Mouse (Mus musculus): ENCODE measurements at regions not wholly inside any gene's neighbourhood (a gene's known extent, or its start where the extent isn't known, plus 50 kb on each side); places are given as distances from the start of the nearest gene placed in this dataset.
A peak's percentile ranks its signal among the peaks of the same experiment; 100 is the strongest.

DNA sequence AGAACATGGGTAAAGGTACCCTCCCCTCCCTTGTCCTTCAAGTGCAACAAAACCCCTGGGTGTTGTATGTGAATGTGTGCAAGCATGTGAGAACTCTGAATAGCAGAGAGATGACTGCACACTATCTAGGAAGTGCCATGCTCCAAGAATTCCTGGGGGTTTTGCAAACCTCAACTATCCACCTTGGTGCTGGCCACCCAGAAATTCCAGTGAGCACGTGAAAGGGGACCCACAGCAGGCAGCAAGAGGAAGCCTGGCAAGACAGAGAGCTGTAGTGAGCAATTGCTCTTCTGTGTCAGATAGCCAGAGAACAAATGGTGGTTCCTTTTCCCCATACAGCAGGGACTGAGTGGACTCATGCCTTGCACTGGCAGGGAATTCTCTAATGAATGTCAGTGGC, 90.1 kb downstream of the Cops8 start:
- in situ Hi-C loops (cut with MboI; ENCODE audit: low pct_unique_long_range_greater_than_20kb) = no loop called here
- POLR2A ChIA-PET = no interaction called here
- TF ChIP-seq CTCF (IDR thresholded peaks at IDR 0.05) = no peak

DNA sequence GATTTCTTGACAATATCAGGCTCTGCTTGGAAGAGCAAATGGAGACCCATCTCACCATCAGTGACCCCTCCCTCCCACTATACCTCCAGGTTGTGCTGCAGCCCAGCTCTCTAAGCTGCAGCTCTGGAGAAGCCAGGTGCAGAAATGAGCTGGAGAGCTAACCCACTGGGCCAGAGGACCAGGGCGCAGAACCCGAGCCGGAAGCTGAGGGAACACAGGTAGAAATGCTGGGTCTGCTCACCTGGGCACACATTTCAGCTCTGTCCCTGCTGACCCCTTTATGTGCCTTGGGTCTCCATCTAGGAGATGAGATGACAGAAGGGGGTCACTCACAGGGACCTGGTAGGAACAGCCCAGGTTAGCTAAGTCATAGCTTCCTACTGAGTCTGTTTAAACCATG, 92.0 kb downstream of the Cops8 start:
- no peak for TF ChIP-seq CTCF (IDR thresholded peaks at IDR 0.05)
- H3K27me3 ChIP-seq = no peaks in the 10 kb centered on the region
- POLR2A ChIA-PET = no interaction called here
- no peak for ATAC-seq
- in situ Hi-C loops (cut with MboI; ENCODE audit: low pct_unique_long_range_greater_than_20kb) = no loop called here
- DNase-seq (ENCODE audit: low read depth, low spot score) = no peak
- CTCF ChIA-PET = no interaction called here

More for the DNA sequence above, 90.1 kb downstream of the Cops8 start:
- H3K27me3 ChIP-seq = no peaks in the 10 kb centered on the region
- peak; percentile 54 for ATAC-seq
- CTCF ChIA-PET = no interaction called here
- no peak for DNase-seq (ENCODE audit: low read depth, low spot score)

DNA sequence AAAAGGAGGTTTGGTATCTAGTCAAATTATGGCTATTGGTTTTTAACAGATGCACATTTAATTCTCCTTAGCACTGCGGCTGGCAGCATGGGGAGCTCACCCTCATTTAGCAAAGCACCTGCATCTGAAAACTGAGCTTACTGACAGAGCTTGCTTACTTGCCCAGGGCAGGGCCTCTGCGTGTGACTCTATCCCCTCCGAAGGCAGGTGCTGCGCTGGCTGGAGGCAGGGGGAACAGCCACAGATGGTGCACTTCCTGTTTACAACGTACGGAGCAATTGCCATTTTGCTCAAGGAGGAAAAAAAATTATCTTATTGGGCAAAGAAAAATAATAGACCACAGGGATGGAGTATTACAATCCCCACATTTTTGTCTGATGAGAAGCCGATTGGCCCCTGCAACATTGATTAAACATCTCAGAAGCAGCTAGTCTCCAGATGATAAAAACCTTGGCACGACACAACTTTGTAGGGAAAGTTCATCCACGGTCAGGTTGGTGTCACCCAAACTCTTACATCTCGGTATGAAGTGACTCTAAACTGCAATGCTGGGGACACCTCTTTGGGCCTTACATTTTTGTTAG, 92.5 kb downstream of the Cops8 start:
- in situ Hi-C loops (cut with MboI; ENCODE audit: low pct_unique_long_range_greater_than_20kb) = no loop called here
- no peaks in the 10 kb centered on the region for H3K27me3 ChIP-seq
- POLR2A ChIA-PET = no interaction called here
- DNase-seq (ENCODE audit: low read depth, low spot score) (no peak), ATAC-seq (no peak)
- CTCF ChIA-PET = interaction anchor here (1.2 kb wide), 1 partner anchor 41 kb away, joined by 3 read pairs; no protein-coding TSS in a partner anchor
- TF ChIP-seq CTCF (IDR thresholded peaks at IDR 0.05) = no peak

DNA sequence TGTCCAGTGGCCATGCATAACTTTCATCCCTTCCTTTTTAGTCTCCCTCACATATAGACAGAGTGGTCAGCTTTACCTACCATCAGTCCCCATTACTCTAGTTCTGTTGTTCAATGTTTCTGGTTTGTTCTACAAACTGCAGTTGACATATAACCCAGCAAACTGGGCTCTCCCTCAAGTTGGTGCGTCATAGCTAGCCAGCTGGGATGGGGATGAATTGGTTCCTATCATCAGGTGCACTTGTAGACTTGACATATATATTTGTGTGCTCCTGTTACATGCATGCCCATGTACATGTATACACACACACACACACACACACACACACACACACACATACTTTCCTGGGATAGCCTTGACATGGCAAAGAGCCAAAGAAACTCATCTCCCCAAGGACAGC, 93.2 kb downstream of the Cops8 start:
- in situ Hi-C loops (cut with MboI; ENCODE audit: low pct_unique_long_range_greater_than_20kb) = no loop called here
- no peak for DNase-seq (ENCODE audit: low read depth, low spot score)
- ChIA-PET POLR2A (no interaction called here), CTCF (interaction anchor here (1.2 kb wide), 1 partner anchor 42 kb away, joined by 3 read pairs; no protein-coding TSS in a partner anchor)
- no peak for TF ChIP-seq CTCF (IDR thresholded peaks at IDR 0.05)
- no peaks in the 10 kb centered on the region for H3K27me3 ChIP-seq
- no peak for ATAC-seq

DNA sequence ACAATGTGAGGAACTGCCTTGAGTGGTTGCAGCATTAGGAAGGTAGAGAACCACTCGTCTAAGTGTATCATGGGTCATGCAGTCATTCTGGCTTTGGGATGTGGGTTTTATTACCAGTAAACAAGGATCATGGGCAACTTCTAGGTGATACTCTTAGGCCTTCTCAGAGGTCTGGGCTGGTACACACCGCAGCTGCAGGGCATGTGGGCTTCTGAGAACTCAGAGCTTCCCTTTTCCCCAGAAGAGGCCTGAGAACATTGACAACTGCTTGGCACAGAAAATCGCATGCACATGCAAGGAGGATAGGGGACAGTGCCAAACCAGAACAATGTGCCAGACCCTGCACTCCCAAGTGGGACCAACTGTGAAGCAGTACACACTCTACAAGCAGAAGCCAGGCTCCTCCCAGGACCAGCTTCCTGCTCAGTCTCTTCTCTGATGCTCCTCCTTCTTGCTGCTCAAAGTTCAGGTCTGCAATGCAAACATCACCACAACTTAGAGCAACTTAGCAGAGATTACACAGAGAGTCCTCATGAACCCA, 94.3 kb downstream of the Cops8 start:
- no peak for ATAC-seq
- no peaks in the 10 kb centered on the region for H3K27me3 ChIP-seq
- ChIA-PET POLR2A (no interaction called here), CTCF (no interaction called here)
- no peak for DNase-seq (ENCODE audit: low read depth, low spot score)
- in situ Hi-C loops (cut with MboI; ENCODE audit: low pct_unique_long_range_greater_than_20kb) = no loop called here
- TF ChIP-seq CTCF (IDR thresholded peaks at IDR 0.05) = no peak

DNA sequence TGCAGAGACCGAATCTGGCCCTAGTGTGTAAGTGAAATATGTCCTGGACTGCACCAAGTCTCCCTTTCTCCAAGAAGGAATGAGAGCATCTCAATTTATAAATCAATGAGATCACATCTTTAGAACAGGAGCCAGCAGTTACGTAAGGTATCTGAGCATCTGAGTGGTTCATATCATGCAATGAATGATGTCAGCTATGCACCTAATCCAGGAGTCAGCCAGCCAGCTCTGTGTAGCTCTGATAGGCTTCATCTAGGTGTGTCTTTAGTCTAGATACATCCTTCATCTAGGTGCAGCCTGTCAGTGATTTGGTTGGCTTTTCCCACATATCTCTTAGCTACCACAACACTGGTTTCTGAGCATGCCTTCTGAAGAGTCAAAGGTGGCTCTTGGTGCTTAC, 95.8 kb downstream of the Cops8 start:
- CTCF ChIA-PET = no interaction called here
- in situ Hi-C loops (cut with MboI; ENCODE audit: low pct_unique_long_range_greater_than_20kb) = no loop called here
- TF ChIP-seq CTCF (IDR thresholded peaks at IDR 0.05) = no peak
- POLR2A ChIA-PET = no interaction called here
- no peak for DNase-seq (ENCODE audit: low read depth, low spot score)
- no peaks in the 10 kb centered on the region for H3K27me3 ChIP-seq
- ATAC-seq = no peak

DNA sequence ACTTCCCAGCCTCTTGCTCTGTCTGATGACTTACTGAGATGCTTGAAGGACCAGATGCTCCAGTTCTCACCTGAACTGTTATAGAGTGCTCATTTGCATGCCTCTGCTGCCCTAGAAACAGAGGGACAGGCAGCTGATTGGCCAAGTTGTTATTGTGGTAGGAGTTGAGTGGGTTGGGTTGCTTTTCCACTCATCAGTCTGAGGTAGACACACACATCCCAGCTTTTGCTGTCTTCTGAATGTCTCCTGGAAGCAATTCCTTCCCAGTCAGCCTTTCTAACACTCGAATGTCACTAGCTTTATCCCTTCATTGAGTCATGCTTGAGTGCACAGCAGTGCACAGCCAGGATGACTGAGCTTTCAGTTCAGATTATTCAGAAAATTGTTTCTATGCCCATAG, 99.0 kb downstream of the Cops8 start:
- TF ChIP-seq CTCF (IDR thresholded peaks at IDR 0.05) = no peak
- CTCF ChIA-PET = no interaction called here
- in situ Hi-C loops (cut with MboI; ENCODE audit: low pct_unique_long_range_greater_than_20kb) = no loop called here
- no peak for DNase-seq (ENCODE audit: low read depth, low spot score)
- POLR2A ChIA-PET = no interaction called here
- H3K27me3 ChIP-seq = no peaks in the 10 kb centered on the region
- no peak for ATAC-seq

DNA sequence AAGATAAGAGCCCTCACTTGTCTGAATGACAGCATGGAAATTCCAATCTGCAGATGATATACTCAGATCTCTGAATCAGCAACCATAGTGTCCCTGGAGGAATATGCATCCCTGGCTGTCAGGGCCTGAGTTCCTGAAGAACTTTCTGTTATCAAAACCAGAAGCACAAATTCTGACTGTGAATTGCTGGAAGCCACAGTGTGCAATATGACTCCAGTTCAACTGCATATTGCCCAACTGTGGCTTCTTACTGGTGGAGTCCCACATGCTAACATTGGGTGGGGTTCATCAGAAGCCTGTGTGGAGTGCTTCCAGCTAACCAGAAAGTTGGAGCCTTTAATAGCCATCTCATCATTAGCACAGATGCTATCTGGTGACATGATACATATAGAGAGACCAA, 103.6 kb downstream of the Cops8 start:
- ATAC-seq (no peak), DNase-seq (ENCODE audit: low read depth, low spot score) (no peak)
- TF ChIP-seq CTCF (IDR thresholded peaks at IDR 0.05) = no peak
- peaks cover 12% of the 10 kb centered on the region for H3K27me3 ChIP-seq
- in situ Hi-C loops (cut with MboI; ENCODE audit: low pct_unique_long_range_greater_than_20kb) = no loop called here
- POLR2A ChIA-PET = no interaction called here
- CTCF ChIA-PET = interaction anchor here (1.0 to 1.4 kb wide), 3 partner anchors 14 to 22 kb away, joined by 3 read pairs; no protein-coding TSS in a partner anchor

DNA sequence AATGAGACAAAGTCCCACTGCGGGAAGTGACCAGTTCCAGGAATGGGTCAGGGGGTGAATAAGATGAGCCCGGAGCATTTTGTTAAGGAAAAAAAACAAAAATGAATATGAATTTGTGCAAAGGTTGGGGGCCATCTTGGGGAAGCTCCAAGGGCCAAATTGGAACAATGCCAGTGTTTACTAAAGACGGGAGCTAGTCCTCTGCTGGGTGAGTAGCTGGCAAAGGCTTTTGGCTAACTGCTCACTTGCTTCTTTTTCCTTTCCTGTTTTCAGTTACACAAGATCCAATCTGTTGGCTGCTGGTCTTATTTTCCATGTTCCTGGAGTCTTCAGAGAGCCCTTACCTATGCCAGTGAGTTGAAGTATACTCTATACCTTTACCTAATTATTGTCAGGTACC, 107.0 kb downstream of the Cops8 start:
- TF ChIP-seq CTCF (IDR thresholded peaks at IDR 0.05) = no peak
- ChIA-PET CTCF (no interaction called here), POLR2A (no interaction called here)
- ATAC-seq (no peak), DNase-seq (ENCODE audit: low read depth, low spot score) (no peak)
- in situ Hi-C loops (cut with MboI; ENCODE audit: low pct_unique_long_range_greater_than_20kb) = no loop called here
- peaks cover 12% of the 10 kb centered on the region for H3K27me3 ChIP-seq

DNA sequence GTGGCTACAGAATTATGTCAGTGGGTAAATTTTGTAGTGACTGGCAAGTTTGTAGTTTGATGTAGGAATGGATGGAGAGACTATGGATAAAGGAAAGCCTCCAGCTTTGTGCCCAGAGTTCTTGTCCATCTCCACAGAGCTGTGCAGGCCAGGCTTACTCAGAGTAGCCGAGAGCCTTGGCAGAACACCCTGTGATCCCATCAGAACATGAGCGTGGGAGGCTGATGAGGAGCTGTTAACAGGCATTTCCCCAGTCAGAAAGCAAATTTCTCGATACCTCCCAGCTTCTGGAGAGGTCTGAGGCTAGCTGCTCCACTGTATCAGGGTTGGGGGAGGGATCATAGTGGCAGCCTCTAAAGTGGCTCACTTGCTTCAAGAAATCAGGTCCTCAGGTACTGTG, 107.8 kb downstream of the Cops8 start:
- POLR2A ChIA-PET = interaction anchor here (0.7 kb wide), 1 partner anchor 12 kb away, joined by 3 read pairs; no protein-coding TSS in a partner anchor
- CTCF ChIA-PET = no interaction called here
- DNase-seq (ENCODE audit: low read depth, low spot score) (no peak), ATAC-seq (no peak)
- H3K27me3 ChIP-seq = peaks cover 12% of the 10 kb centered on the region
- no peak for TF ChIP-seq CTCF (IDR thresholded peaks at IDR 0.05)
- in situ Hi-C loops (cut with MboI; ENCODE audit: low pct_unique_long_range_greater_than_20kb) = no loop called here

DNA sequence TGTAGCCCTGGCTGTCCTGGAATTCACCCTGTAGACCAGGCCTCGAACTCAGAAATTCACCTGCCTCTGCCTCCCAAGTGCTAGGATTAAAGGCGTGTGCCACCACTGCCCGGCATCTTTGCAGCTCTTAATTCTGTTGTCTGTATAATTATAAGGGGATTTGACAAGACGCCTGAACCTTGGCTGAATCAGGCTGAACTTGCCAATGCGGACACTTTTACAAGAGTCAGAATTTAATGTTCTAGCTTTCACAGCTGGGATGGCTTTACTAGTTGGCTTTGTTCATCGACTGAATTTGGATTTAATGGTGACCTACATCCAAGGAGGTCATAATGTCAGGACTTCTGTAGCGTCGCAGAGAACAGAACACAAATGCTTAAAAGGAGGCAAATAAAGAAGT, 108.3 kb downstream of the Cops8 start:
- no peak for TF ChIP-seq CTCF (IDR thresholded peaks at IDR 0.05)
- in situ Hi-C loops (cut with MboI; ENCODE audit: low pct_unique_long_range_greater_than_20kb) = no loop called here
- ATAC-seq = no peak
- DNase-seq (ENCODE audit: low read depth, low spot score) = no peak
- H3K27me3 ChIP-seq = peaks cover 12% of the 10 kb centered on the region
- ChIA-PET CTCF (no interaction called here), POLR2A (interaction anchor here (0.8 kb wide), 1 partner anchor 62 kb away, joined by 3 read pairs; no protein-coding TSS in a partner anchor)
